Mouse (Mus musculus): ENCODE measurements around the gene Tmem238. TPM values are rescaled to one million over a fixed set of nuclear protein-coding genes. Genes with fewer than 3 reads are reported as not detected.

The Tmem238 gene
- total and polyA plus RNA-seq, 3 experiments = 5.5 to 12.3 (median 9.8) TPM

DNA sequence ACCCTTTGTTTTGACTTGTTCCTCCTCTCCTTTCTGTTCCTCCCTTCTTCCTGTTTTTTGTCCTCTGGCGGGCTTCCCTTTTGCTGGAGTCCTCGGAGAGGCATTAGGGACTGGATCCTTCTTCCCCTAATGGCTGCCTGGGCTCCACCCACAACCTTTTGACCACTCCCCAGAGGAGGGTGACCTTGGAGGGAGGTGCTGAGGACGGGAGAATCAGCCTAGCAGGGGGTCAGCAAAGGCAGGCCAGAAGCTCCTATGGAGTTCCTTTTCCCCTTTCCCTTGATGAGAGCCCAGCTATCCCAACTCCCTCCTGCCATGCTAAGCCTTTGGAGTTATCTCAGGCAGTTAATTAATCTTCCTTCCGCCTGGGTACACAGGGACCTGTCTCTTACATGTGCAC, 48.3 kb downstream of the Tmem238 start (continued):
- TF ChIP-seq MXI1 (IDR thresholded peaks at IDR 0.05; ENCODE audit: low read depth, low read length) = 0 out of 2 replicates have a peak, but pooled peaks have one; percentile 32
- TF ChIP-seq BHLHE40 (IDR thresholded peaks at IDR 0.05; ENCODE audit: low read depth, low read length) = no peak
- TF ChIP-seq HCFC1 (IDR thresholded peaks at IDR 0.05; ENCODE audit: low read depth, low read length) = no peak
- no peak for TF ChIP-seq JUN (IDR thresholded peaks at IDR 0.05; ENCODE audit: insufficient read depth, low read depth, low read length)
- no peak for TF ChIP-seq GABPA (IDR thresholded peaks at IDR 0.05; ENCODE audit: insufficient replicate concordance, low read depth, low read length)
- TF ChIP-seq CTCF (conservative IDR thresholded peaks at IDR 0.05 in 1 of 2, IDR thresholded peaks at IDR 0.05 in 1 of 2; ENCODE audit: low read depth in 2 of 2, low read length in 2 of 2) = no peak
- no peak for TF ChIP-seq PAX5 (IDR thresholded peaks at IDR 0.05; ENCODE audit: low read length)
- no peak for TF ChIP-seq ZC3H11A (IDR thresholded peaks at IDR 0.05; ENCODE audit: low read depth, low read length)
- TF ChIP-seq ZKSCAN1 (IDR thresholded peaks at IDR 0.05; ENCODE audit: borderline replicate concordance, low read depth, low read length) = no peak

GRCm38 (mm10) chr7:4740309-4740727, 49.1 kb downstream of the Tmem238 start:
- in situ Hi-C loops (cut with MboI; ENCODE audit: low pct_ligation_motif_present, low pct_unique_long_range_greater_than_20kb, low sequenced_read_pairs) = no loop called here
- dilution Hi-C loops (cut with MboI; ENCODE audit: extremely low pct_ligation_motif_present, extremely low pct_unique_long_range_greater_than_20kb, low sequenced_read_pairs) = no loop called here

DNA sequence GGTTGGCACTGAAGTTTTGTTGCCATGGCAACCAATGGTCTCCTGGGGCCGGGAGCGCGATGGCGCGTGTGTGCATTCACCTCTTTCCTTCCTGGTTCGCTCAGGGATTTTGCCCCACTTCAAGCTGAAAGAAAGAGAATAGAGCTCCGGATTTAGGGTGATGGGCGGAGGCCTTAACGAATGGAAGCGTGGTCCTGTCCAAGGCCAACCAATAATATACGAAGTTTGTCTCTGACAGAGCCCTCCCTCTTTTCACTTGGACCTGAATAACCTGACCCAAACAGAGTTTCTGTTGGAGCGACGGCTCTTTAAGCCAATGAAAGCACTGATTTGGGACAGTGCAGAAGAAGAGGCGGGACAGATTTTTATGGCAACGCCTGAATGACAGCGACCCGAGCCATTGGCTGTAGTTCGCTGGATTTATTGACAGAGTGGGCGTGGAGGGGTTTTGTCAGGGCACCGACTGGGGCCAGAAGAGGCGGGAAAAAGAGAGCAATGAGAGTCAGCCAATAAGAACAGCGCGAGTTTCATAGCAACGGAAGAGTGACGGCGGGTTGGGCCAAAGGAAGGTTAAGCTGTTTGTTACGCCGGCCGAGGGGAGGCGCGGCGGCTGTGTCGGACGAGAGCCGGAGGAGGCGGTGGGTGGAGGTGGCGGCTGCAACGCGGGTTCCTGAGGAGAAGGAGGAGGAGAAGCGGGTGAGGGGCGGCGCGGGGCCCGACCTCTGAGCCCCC, 49.7 kb downstream of the Tmem238 start, which contains the start of gene Kmt5c:
Kmt5c (plus strand) TSS at position 572 of the 732 bp plus-strand sequence.
- no peaks in the 10 kb centered on the region for H3K9me3 ChIP-seq (replicated peaks; ENCODE audit: low read length)
- H3K36me3 ChIP-seq (replicated peaks in 1 of 2; ENCODE audit: control insufficient read depth in 1 of 2, insufficient read depth in 1 of 2, low read length in 1 of 2) = peaks cover 15 to 31% of the 10 kb centered on the region in 2 experiments
- H3K27me3 ChIP-seq (replicated peaks) = no peaks in the 10 kb centered on the region
- dilution Hi-C loops (cut with MboI; ENCODE audit: extremely low pct_ligation_motif_present, extremely low pct_unique_long_range_greater_than_20kb, low sequenced_read_pairs) = no loop called here
- H3K9ac ChIP-seq (ENCODE audit: insufficient read depth, low read depth) = peak within 1 kb of the TSS; percentile 85
- peak within 1 kb of the TSS; percentile 71 for H3K27ac ChIP-seq (ENCODE audit: insufficient read depth, low read depth)
- H3K4me1 ChIP-seq (ENCODE audit: control insufficient read depth in 1 of 2, insufficient read depth in 2 of 2) = peaks cover 5 to 24% of the 10 kb centered on the region in 2 experiments; a peak in 3 of 4 replicates
- no peaks in the 10 kb centered on the region for H3K79me2 ChIP-seq (replicated peaks; ENCODE audit: control insufficient read depth, extremely low read depth, insufficient read depth, poor library complexity, severe bottlenecking)
- in situ Hi-C loops (cut with MboI; ENCODE audit: low pct_ligation_motif_present, low pct_unique_long_range_greater_than_20kb, low sequenced_read_pairs) = no loop called here
- peak; percentile 100 for DNase-seq (ENCODE audit: extremely low read depth)
- peak within 1 kb of the TSS; percentile 94 for H3K4me2 ChIP-seq (ENCODE audit: insufficient read depth, low read depth, poor library complexity, severe bottlenecking)
- peak within 1 kb of the TSS; percentile 87 to 98 (median 88) for H3K4me3 ChIP-seq (replicated peaks in 1 of 3; ENCODE audit: low read depth in 2 of 3, low read length in 2 of 3, poor library complexity in 1 of 3)
- TF ChIP-seq KAT2A (IDR thresholded peaks at IDR 0.05; ENCODE audit: insufficient replicate concordance, low read length) (peak; percentile 77; the same call in 1 of the 2 replicates), JUN (IDR thresholded peaks at IDR 0.05; ENCODE audit: insufficient read depth, low read depth, low read length) (no peak), GABPA (IDR thresholded peaks at IDR 0.05; ENCODE audit: insufficient replicate concordance, low read depth, low read length) (no peak), NRF1 (IDR thresholded peaks at IDR 0.05; ENCODE audit: low read depth, low read length) (0 out of 2 replicates have a peak, but pooled peaks have one; percentile 27), JUND (conservative IDR thresholded peaks at IDR 0.05; ENCODE audit: low read depth, low read length) (no peak), E2F4 (IDR thresholded peaks at IDR 0.05; ENCODE audit: insufficient replicate concordance, low read depth, low read length) (peak; percentile 85; the same call in 1 of the 2 replicates), SMC3 (IDR thresholded peaks at IDR 0.05; ENCODE audit: low read depth, low read length) (no peak), BHLHE40 (IDR thresholded peaks at IDR 0.05; ENCODE audit: low read depth, low read length) (peak; percentile 56), PAX5 (IDR thresholded peaks at IDR 0.05; ENCODE audit: low read length) (no peak), ZKSCAN1 (IDR thresholded peaks at IDR 0.05; ENCODE audit: borderline replicate concordance, low read depth, low read length) (no peak), POLR2A (IDR thresholded peaks at IDR 0.05; ENCODE audit: low read depth, low read length) (peak; percentile 74), CHD2 (IDR thresholded peaks at IDR 0.05; ENCODE audit: low read length) (peak; percentile 98), ZNF384 (IDR thresholded peaks at IDR 0.05; ENCODE audit: low read depth, low read length) (no peak), USF1 (IDR thresholded peaks at IDR 0.05; ENCODE audit: low read depth, low read length) (no peak), TCF12 (IDR thresholded peaks at IDR 0.05; ENCODE audit: low read depth, low read length) (peak; percentile 78), MXI1 (IDR thresholded peaks at IDR 0.05; ENCODE audit: low read depth, low read length) (peak; percentile 97), RCOR1 (conservative IDR thresholded peaks at IDR 0.05; ENCODE audit: low read depth, low read length) (peak; percentile 15; the same call in 1 of the 2 replicates), MAZ (IDR thresholded peaks at IDR 0.05; ENCODE audit: low read depth, low read length) (peak; percentile 54; the same call in 1 of the 2 replicates), CTCF (conservative IDR thresholded peaks at IDR 0.05 in 1 of 2, IDR thresholded peaks at IDR 0.05 in 1 of 2; ENCODE audit: low read depth in 2 of 2, low read length in 2 of 2) (no peak), IRF4 (IDR thresholded peaks at IDR 0.05; ENCODE audit: low read depth, low read length) (peak; percentile 78), ZC3H11A (IDR thresholded peaks at IDR 0.05; ENCODE audit: low read depth, low read length) (no peak), MEF2A (IDR thresholded peaks at IDR 0.05; ENCODE audit: borderline replicate concordance, low read depth, low read length) (0 out of 2 replicates have a peak, but pooled peaks have one; percentile 16), MYC (IDR thresholded peaks at IDR 0.05; ENCODE audit: low read depth, low read length) (peak; percentile 56; the same call in 1 of the 2 replicates)

More at GRCm38 (mm10) chr7:4740309-4740727, 49.1 kb downstream of the Tmem238 start:
- Histone ChIP-seq H3K9me3 (replicated peaks; ENCODE audit: low read length) (no peaks in the 10 kb centered on the region), H3K27ac (ENCODE audit: insufficient read depth, low read depth) (peak overlapping the region; percentile 37), H3K79me2 (replicated peaks; ENCODE audit: control insufficient read depth, extremely low read depth, insufficient read depth, poor library complexity, severe bottlenecking) (no peaks in the 10 kb centered on the region), H3K4me2 (ENCODE audit: insufficient read depth, low read depth, poor library complexity, severe bottlenecking) (peak overlapping the region; percentile 94), H3K4me1 (ENCODE audit: control insufficient read depth in 1 of 2, insufficient read depth in 2 of 2) (peaks cover 5 to 24% of the 10 kb centered on the region in 2 experiments; a peak in 3 of 4 replicates), H3K4me3 (replicated peaks in 1 of 3; ENCODE audit: low read depth in 2 of 3, low read length in 2 of 3, poor library complexity in 1 of 3) (peak overlapping the region; percentile 87 to 98 (median 88)), H3K27me3 (replicated peaks) (no peaks in the 10 kb centered on the region), H3K9ac (ENCODE audit: insufficient read depth, low read depth) (peak overlapping the region; percentile 85), H3K36me3 (replicated peaks in 1 of 2; ENCODE audit: control insufficient read depth in 1 of 2, insufficient read depth in 1 of 2, low read length in 1 of 2) (peaks cover 17 to 36% of the 10 kb centered on the region in 2 experiments)
- peak; percentile 33 for DNase-seq (ENCODE audit: extremely low read depth)
- TF ChIP-seq MAX (IDR thresholded peaks at IDR 0.05; ENCODE audit: low read length) = 0 out of 2 replicates have a peak, but pooled peaks have one; percentile 23
- TF ChIP-seq TCF12 (IDR thresholded peaks at IDR 0.05; ENCODE audit: low read depth, low read length) = 0 out of 2 replicates have a peak, but pooled peaks have one; percentile 39
- TF ChIP-seq POLR2AphosphoS2 (IDR thresholded peaks at IDR 0.05; ENCODE audit: low read depth, low read length) = no peak

Data from CH12.LX (cell line).